Mouse (Mus musculus) neural tube, embryonic 11.5 days (tissue): Measurements from ENCODE around the gene Ccl12. TPM values are rescaled to one million over a fixed set of nuclear protein-coding genes. Genes with fewer than 3 reads are reported as not detected.

ENCODE experiments used
- ATAC-seq: fragments of 200-750 bp; cut with Nextera tagmentation; 2 replicates; pipeline ENCODE4 v1.8.0; 2017; ENCODE audit warnings: moderate number of reproducible peaks, mild to moderate bottlenecking, moderate TSS enrichment, moderate library complexity; ENCODE audit not compliant: insufficient read depth, low FRiP score, low TSS enrichment
- DNase-seq: peaks from one replicate; pipeline ENCODE4 v3.0.0-alpha.2; 2015; ENCODE audit warnings: low spot score
- H3K27ac ChIP-seq: fragments of 300-500 bp; sonication (generic); 2 replicates; pipeline ENCODE4 v1.5.1; 2014; ENCODE audit warnings: low read depth, mild to moderate bottlenecking, low read length
- H3K27me3 ChIP-seq: fragments of 300-500 bp; sonication (generic); 2 replicates; pipeline ENCODE4 v1.6.1; 2014; ENCODE audit warnings: mild to moderate bottlenecking, low read length, mixed read lengths; ENCODE audit not compliant: control insufficient read depth, insufficient read depth
- H3K36me3 ChIP-seq: fragments of 300-500 bp; sonication (generic); 2 replicates; pipeline ENCODE4 v1.6.1; 2014; ENCODE audit warnings: mild to moderate bottlenecking, low read length, moderate library complexity, mixed read lengths; ENCODE audit not compliant: control insufficient read depth, insufficient read depth
- H3K4me1 ChIP-seq: fragments of 300-500 bp; sonication (generic); 2 replicates; pipeline ENCODE4 v1.6.1; 2014; ENCODE audit warnings: low read length, mixed read lengths; ENCODE audit not compliant: control insufficient read depth, insufficient read depth
- H3K4me2 ChIP-seq: fragments of 300-500 bp; sonication (generic); 2 replicates; pipeline ENCODE4 v1.6.1; 2014; ENCODE audit warnings: low read depth, mild to moderate bottlenecking, moderate library complexity
- H3K4me3 ChIP-seq: fragments of 300-500 bp; sonication (generic); 2 replicates; pipeline ENCODE4 v1.5.1; 2014; ENCODE audit warnings: low read depth, low read length
- H3K9ac ChIP-seq: fragments of 300-500 bp; sonication (generic); 2 replicates; pipeline ENCODE4 v1.6.1; 2014; ENCODE audit warnings: mild to moderate bottlenecking, low read length
- H3K9me3 ChIP-seq: fragments of 300-500 bp; sonication (generic); 2 replicates; pipeline ENCODE4 v1.6.1; 2016; ENCODE audit warnings: low read length; ENCODE audit not compliant: control insufficient read depth
- WGBS: fragments of 180-500 bp; shearing (Covaris S2); extraction: QIAGEN DNeasy Blood & Tissue Kit; methylation state at CpG from one replicate; pipeline ENCODE4 v1.1.7; 2014; 5-methylcytosine and 5-hydroxymethylcytosine counted together
- polyA plus RNA-seq: library from polyadenylated mRNA; unstranded; fragments of >200 nt; fragmentation: Nextera tagmentation; extraction: Ambion mirVana; gene quantifications from 2 replicates; pipeline ENCODE4 v1.2.1, GENCODE M21; 2014

Gene Ccl12
- polyA plus RNA-seq, 1 experiment from 2014 or later: 0.97 TPM

GRCm38 (mm10) chr11:82110372-82111248, 9.0 kb downstream of the Ccl12 start:
- no peak for ATAC-seq
- 75% methylated on average over 6 of the region's 6 CpGs for WGBS
- Histone ChIP-seq H3K4me2 (no peak overlapping the region), H3K9me3 (no peaks in the 10 kb centered on the region), H3K27me3 (no peaks in the 10 kb centered on the region), H3K27ac (no peak overlapping the region), H3K36me3 (no peaks in the 10 kb centered on the region), H3K4me1 (no peaks in the 10 kb centered on the region), H3K4me3 (no peak overlapping the region), H3K9ac (no peak overlapping the region)
- DNase-seq: no peak

- H3K4me2 ChIP-seq: no peak within 1 kb of the TSS
- no peak within 1 kb of the TSS for H3K27ac ChIP-seq
- H3K27me3 ChIP-seq: no peaks in the 10 kb centered on the region
- DNase-seq (no peak), ATAC-seq (no peak)
- no peak within 1 kb of the TSS for H3K9ac ChIP-seq
- H3K36me3 ChIP-seq: no peaks in the 10 kb centered on the region
- H3K4me1 ChIP-seq: no peaks in the 10 kb centered on the region
- WGBS: 84% methylated on average over 3 of the region's 3 CpGs
- no peak within 1 kb of the TSS for H3K4me3 ChIP-seq
- H3K9me3 ChIP-seq: no peaks in the 10 kb centered on the region
Measured at GRCm38 (mm10) chr11:82114885-82115284, 13.2 kb downstream of the Ccl12 start, which contains the start of gene Ccl8. Gene Ccl8 (plus strand): TSS chr11:82115185.

GRCm38 (mm10) chr11:82116041-82116440, 14.4 kb downstream of the Ccl12 start:
- no peak overlapping the region for H3K4me2 ChIP-seq
- H3K9me3 ChIP-seq: no peaks in the 10 kb centered on the region
- H3K9ac ChIP-seq: no peak overlapping the region
- no peak overlapping the region for H3K27ac ChIP-seq
- DNase-seq: no peak
- H3K4me1 ChIP-seq: no peaks in the 10 kb centered on the region
- no peaks in the 10 kb centered on the region for H3K27me3 ChIP-seq
- WGBS: 86% methylated on average over 3 of the region's 3 CpGs
- no peaks in the 10 kb centered on the region for H3K36me3 ChIP-seq
- ATAC-seq: no peak
- H3K4me3 ChIP-seq: no peak overlapping the region

- WGBS: 63% methylated on average over 1 of the region's 1 CpGs
- Histone ChIP-seq H3K27me3 (no peaks in the 10 kb centered on the region), H3K36me3 (no peaks in the 10 kb centered on the region), H3K9ac (no peak overlapping the region), H3K27ac (no peak overlapping the region), H3K9me3 (no peaks in the 10 kb centered on the region), H3K4me1 (no peaks in the 10 kb centered on the region), H3K4me3 (no peak overlapping the region), H3K4me2 (no peak overlapping the region)
- no peak for DNase-seq
- ATAC-seq: no peak
Measured at GRCm38 (mm10) chr11:82132977-82133376, 31.3 kb downstream of the Ccl12 start.

GRCm38 (mm10) chr11:82136196-82136595, 34.6 kb downstream of the Ccl12 start:
- Histone ChIP-seq H3K9me3 (no peaks in the 10 kb centered on the region), H3K4me3 (no peak overlapping the region), H3K27ac (no peak overlapping the region), H3K4me2 (no peak overlapping the region), H3K36me3 (no peaks in the 10 kb centered on the region), H3K4me1 (no peaks in the 10 kb centered on the region), H3K9ac (no peak overlapping the region), H3K27me3 (no peaks in the 10 kb centered on the region)
- no peak for DNase-seq
- ATAC-seq: no peak
- WGBS: 81% methylated on average over 2 of the region's 2 CpGs

GRCm38 (mm10) chr11:82139492-82140094, 37.9 kb downstream of the Ccl12 start:
- 57% methylated on average over 7 of the region's 7 CpGs for WGBS
- H3K36me3 ChIP-seq: no peaks in the 10 kb centered on the region
- DNase-seq (peak; percentile 11), ATAC-seq (no peak)
- H3K9ac ChIP-seq: no peak overlapping the region
- H3K4me2 ChIP-seq: no peak overlapping the region
- no peaks in the 10 kb centered on the region for H3K27me3 ChIP-seq
- no peak overlapping the region for H3K4me3 ChIP-seq
- no peak overlapping the region for H3K27ac ChIP-seq
- no peaks in the 10 kb centered on the region for H3K4me1 ChIP-seq
- H3K9me3 ChIP-seq: no peaks in the 10 kb centered on the region

Other genes starting within 250 kb of the Ccl12 start
- gene 5530401A14Rik, start 241.2 kb upstream of the Ccl12 start, polyA plus RNA-seq: 0.08 TPM in 1 of 2 replicates, not detected in the other
- gene Asic2, start 133.4 kb upstream of the Ccl12 start, polyA plus RNA-seq: 2.3 and 2.5 TPM in 2 replicates
- 1.6 and 2.1 TPM in 2 replicates for gene Ccl2, start 66.3 kb upstream of the Ccl12 start, polyA plus RNA-seq
- gene Gm17268, start 63.3 kb upstream of the Ccl12 start, polyA plus RNA-seq: not detected in 2 replicates
- 0.60 and 0.73 TPM in 2 replicates for gene Ccl7, start 56.1 kb upstream of the Ccl12 start, polyA plus RNA-seq
- gene Ccl11, start 44.0 kb upstream of the Ccl12 start, polyA plus RNA-seq: 0.21 TPM in 1 of 2 replicates, not detected in the other
- not detected in 2 replicates for gene Ccl8, start 13.3 kb downstream of the Ccl12 start, polyA plus RNA-seq
- gene Ccl1, start 203.8 kb downstream of the Ccl12 start, polyA plus RNA-seq: not detected in 2 replicates